Mouse (Mus musculus) adrenal gland, postnatal 25 days (tissue): ENCODE measurements around the gene Zfhx3. TPM values are rescaled to one million over a fixed set of nuclear protein-coding genes. Genes with fewer than 3 reads are reported as not detected.
"Not testable (repeated sequence)": the region's sequence is repeated elsewhere in the genome, so short reads cannot be mapped to it uniquely, and the experiment has no call there.

Experiments
- DNase-seq: peaks from one replicate; pipeline ENCODE4 v3.0.0; 2021; ENCODE audit warnings: mixed read lengths
- long read RNA-seq: library from polyadenylated mRNA; stranded (forward); transcript quantifications from one replicate; pipeline ENCODE4 v2.0.0, GENCODE M21; 2021
- total RNA-seq: library from RNA; stranded (reverse); gene quantifications from 2 replicates; pipeline ENCODE4 v1.2.3, GENCODE M21; 2021

The Zfhx3 gene
- 52.6 and 56.3 TPM in 2 replicates for total RNA-seq
- long read RNA-seq, partial matches to known transcripts = 1 of 13 reads
- long read RNA-seq, other reads (novel, unspliced or antisense) = 12 of 13 reads

DNA sequence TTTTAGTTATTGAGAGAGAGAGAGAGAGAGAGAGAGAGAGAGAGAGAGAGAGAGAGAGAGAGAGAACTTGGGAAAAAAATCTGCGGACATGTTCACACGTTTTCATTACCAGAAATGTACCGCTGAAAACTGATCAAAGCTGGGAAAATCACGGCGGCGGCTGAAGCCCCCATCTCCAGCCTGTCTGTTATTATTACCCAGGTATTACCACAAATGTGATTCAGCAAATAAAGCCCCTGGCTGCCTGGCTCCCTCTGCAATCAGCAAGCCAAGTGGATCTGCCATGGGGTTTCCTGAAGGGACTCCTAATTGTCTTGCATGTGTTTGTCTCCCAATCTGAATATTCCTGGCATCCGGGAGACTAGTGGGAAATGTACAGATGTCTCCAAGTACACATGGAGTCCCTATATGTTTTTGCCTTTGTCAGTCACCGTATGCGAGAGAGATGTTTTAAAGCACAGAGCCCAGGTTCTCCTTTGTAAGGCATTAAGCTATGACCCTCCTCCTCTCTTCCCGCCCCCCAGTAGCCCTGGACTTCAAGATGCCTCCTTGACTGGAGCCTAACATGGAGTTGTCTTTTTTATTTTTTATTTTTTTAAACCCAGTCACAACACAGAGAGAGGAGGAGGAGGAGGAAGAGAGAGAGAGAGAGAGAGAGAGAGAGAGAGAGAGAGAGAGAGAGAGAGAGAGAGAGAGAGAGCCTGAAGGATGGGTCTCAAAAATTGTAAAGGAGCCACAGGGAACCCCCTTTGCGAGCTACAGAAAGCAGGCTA, at the start of gene Zfhx3:
Zfhx3 (plus strand) TSS at position 723 of the 773 bp plus-strand sequence.
- no peak for DNase-seq

GRCm38 (mm10) chr8:107918984-107919383, 23.5 kb upstream of the Zfhx3 start:
- DNase-seq = no peak

GRCm38 (mm10) chr8:107926149-107926548, 16.3 kb upstream of the Zfhx3 start:
- no peak for DNase-seq

DNA sequence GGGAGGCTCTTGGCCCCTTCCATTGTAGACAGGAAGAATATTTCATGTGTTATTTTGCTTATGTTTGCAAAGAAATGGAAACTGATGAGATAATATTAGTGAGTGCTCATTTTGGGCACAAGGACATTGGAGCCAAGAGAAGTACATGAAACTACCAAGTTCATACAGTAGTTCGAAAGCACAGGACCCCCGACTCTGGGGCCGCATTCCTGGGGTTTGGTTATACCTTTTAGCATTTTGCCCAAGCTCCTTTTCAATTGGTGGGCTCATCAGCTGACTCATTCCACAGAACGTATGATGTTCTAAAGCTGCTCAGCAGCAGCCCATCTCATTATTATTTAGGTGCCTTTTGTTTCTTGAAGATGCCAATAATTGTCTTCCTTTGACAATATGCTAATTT, 5.7 kb upstream of the Zfhx3 start:
- no peak for DNase-seq

DNA sequence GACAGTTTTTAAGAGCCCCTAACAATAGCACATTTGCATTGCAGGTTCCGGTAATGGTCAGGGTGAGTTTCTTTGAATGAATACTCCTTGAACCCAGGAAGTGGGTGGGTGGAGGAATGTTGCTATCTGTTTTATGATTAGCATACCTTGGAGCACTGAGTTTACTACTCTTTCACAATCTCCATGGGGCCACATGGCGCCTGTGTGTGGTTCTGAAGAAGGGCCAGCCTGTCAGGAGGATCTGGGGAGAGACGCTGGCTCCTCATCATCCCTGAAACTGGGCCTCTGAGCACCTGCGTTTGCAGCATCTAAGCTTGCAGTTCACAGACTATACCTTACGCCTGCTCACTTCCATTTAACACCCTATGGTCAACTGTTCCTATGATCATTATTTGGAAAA, 4.2 kb upstream of the Zfhx3 start:
- DNase-seq = not testable (repeated sequence)

- DNase-seq = no peak
Observed at GRCm38 (mm10) chr8:107940181-107940580, 2.3 kb upstream of the Zfhx3 start.

GRCm38 (mm10) chr8:107942752-107943510, 487 bp downstream of the Zfhx3 start:
- no peak for DNase-seq

GRCm38 (mm10) chr8:107943550-107944348, 1.3 kb downstream of the Zfhx3 start:
- DNase-seq = no peak

DNA sequence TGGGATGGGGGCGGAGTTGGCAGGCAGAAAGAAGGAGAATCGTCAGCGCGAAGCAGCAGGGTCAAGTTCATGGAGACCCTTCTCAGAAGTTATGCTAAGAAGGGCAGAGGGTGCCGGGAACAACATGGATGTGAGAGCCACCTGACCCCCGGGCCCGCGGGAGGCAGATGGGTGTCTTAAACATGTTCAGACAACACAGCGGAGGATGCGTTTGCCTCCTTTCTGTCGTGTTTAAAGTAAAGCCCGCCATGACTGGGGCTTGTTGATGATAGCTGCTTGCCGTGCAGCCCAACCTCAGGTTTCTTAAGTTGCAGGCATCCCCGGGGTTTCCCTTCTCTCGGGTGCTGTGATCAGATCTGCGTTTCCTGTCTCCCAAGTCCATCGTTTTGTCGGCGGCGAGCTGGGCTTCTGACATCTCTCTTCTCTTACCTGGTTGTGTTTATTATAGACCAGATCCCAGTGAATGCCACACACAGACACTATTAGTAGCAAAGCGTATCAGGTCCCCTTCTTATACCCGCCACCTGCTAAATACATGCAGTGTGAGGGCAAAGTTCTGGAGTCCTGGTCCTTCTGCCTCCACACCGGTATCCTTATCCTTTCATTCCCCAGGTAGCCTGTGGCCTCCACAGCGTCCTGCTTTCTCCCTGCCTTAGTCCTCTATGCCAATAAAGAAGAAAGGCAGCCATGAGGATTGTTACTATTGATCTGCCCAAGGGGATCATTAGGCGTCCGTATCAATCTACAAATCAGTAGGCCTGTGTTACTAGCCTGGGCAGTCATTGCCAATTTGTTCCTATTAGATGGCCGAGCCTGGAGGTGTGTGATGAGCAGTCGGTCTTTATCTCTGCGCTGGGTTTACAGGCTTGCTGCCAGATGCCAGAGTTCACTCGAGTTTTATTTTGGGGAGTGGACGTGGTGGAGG, 2.5 kb downstream of the Zfhx3 start:
- DNase-seq = peak; percentile 12

DNA sequence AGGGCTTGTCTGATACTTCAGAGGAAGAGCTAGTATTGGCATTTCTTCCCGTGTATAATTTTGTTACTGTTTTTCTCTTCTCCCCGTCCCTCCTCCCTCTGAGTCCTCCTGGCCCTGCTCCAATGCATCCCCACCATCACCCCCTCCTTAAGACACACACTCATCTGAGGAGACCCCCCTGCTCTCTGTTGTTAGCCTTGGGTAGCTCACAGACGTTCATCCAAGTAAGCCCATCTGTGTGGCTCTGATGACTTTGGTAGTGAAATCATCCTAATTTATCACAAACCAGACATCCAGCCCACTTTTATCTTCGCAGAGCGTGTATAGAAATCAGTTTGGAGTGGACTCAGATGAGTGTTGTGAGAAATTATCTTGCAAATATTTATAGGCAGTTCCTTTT, 4.4 kb downstream of the Zfhx3 start:
- DNase-seq = no peak

DNA sequence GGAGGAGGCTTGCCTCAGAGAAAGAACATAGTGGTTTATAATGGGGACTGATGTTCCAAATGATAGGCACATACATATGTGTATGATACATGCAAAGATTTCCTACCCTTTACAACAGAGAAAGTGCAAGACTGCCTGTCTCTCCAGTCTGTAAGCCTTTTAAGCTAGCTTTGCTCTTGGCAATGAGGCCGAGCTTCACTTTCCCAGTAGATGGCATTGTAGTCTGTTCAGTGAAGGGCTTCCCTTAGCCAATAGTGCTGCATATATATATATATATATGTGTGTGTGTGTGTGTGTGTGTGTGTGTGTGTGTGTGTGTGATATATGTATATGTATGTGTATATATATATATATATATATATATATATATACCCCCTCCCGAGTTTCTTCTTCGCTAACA, 13.4 kb downstream of the Zfhx3 start:
- no peak for DNase-seq

DNA sequence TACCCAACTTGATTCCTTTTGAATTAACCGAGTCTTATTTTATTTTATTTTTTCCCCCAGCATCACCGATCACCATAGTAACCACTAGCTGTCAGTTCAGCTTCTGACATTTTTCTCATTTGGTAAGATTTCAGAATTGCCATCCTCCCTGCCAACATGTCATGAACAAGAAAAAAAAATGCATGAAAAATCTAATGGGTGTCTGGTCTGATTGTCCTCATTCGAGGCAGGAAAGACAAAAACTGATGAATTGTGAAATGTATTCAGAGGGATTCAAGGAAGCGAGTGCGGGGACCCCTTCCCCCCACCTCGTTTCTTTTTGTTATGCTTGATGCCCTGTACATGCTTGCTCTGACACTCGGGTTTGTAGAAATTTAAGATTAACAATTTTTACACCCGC, 15.1 kb downstream of the Zfhx3 start:
- DNase-seq = no peak

DNA sequence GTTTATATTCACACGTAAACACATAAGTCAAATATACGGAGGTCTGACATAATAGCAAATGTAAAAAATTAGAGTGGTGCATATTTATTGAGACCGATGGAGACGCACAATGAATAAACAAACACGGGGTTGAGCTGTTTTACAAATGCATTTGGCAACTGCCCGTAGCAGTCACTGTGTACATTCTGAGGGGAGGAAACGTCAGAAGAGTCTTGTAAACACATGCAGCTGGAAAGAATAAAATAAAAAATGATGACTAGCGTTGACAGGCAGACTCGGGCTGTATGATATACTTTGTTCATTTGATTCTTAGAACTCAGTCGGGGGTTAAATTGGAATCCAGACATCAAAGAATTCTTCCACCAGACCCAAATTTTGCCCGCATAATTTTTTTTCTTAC, 18.0 kb downstream of the Zfhx3 start:
- DNase-seq = no peak

- DNase-seq = no peak
Observed at GRCm38 (mm10) chr8:107960878-107961277, 18.4 kb downstream of the Zfhx3 start.

GRCm38 (mm10) chr8:107972198-107972597, 29.8 kb downstream of the Zfhx3 start:
- no peak for DNase-seq

- no peak for DNase-seq
Observed at GRCm38 (mm10) chr8:107974451-107974850, 32.0 kb downstream of the Zfhx3 start.

GRCm38 (mm10) chr8:107978247-107978646, 35.8 kb downstream of the Zfhx3 start:
- no peak for DNase-seq

DNA sequence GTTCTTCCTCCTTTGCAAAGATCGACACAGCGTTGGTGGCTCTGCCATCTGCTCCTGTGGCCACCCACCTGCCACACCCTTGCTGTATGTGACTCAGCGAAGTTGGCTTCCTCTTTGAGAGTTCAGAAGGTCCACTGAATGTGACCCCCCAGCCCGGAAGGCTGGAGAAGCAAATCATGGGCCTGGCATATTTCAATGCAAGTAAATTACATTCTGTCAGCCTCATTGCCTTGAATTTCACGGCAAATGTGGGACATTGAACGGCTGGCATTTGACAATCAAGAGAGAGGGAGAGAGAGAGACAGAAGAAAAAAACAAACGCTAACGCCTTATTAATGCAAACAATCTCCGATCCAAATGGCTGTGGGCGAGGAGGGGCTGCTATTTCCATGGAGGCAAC, 38.2 kb downstream of the Zfhx3 start:
- DNase-seq = no peak

DNA sequence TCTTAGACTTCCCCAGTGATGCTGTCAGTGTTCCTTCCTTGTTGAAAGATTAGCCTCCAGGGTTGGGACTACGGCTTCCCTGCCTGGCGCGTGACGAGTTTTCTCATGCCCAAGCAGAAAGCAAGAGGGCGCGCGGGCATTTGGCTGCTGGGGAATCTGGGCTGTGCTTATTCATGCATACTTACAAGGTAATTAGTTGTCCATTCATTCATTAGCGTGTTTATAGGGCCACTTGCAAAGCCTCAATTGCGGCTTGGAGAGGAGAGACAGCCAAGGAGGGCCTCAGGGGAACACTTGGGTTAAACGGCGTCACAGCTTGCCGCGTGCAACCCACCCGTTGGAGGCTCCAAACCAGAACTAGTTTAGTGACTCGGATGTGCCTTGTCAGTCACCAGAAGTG, 44.2 kb downstream of the Zfhx3 start:
- no peak for DNase-seq

GRCm38 (mm10) chr8:107998874-107999273, 56.4 kb downstream of the Zfhx3 start:
- no peak for DNase-seq

DNA sequence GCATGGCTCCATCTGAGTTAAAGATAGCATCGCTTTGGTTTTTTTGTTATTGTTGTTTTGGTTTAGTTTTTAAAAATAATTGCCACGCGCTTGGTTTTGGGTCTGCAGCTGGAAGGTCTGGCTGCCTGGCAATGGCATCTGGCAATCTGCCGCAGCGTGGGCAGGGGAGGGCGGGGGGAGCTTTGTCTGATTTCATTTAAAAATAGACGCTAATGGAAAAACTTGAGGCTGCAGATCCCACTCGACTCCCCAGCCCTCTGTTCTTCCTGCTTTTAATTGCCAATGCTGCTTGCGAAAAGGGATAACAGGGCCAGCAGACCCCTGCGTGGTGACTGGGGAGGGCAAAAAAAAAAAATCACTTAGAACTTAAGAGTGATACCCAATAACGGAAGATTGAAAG, 69.1 kb downstream of the Zfhx3 start:
- DNase-seq = no peak

- DNase-seq = no peak
Observed at GRCm38 (mm10) chr8:108017727-108018126, 75.3 kb downstream of the Zfhx3 start.
